Mouse (Mus musculus) thymus, postnatal 14 days (tissue): ENCODE data around the gene Siah1b.
A peak's percentile ranks its signal among the peaks of the same experiment; 100 is the strongest.

Experiments used
- DNase-seq: peaks from one replicate; pipeline ENCODE4 v3.0.0; 2021

Gene Siah1b

GRCm38 (mm10) chrX:164076040-164076775 is at the start of gene Siah1b:
Gene Siah1b (minus strand): TSS chrX:164076493.
- peak; percentile 92 for DNase-seq

GRCm38 (mm10) chrX:164123942-164124341 is 47.6 kb upstream of the Siah1b start:
- DNase-seq = no peak

GRCm38 (mm10) chrX:164113744-164114143 is 37.5 kb upstream of the Siah1b start:
- DNase-seq = no peak

GRCm38 (mm10) chrX:164111146-164111545 is 34.9 kb upstream of the Siah1b start:
- no peak for DNase-seq

GRCm38 (mm10) chrX:164102656-164103055 is 26.4 kb upstream of the Siah1b start:
- peak; percentile 10 for DNase-seq

- no peak for DNase-seq
Measured at GRCm38 (mm10) chrX:164102198-164102597, 25.9 kb upstream of the Siah1b start.

GRCm38 (mm10) chrX:164101483-164101882 is 25.2 kb upstream of the Siah1b start:
- DNase-seq = no peak

GRCm38 (mm10) chrX:164095838-164096237 is 19.5 kb upstream of the Siah1b start:
- no peak for DNase-seq

GRCm38 (mm10) chrX:164093435-164093834 is 17.1 kb upstream of the Siah1b start:
- no peak for DNase-seq

- DNase-seq = no peak
Measured at GRCm38 (mm10) chrX:164092300-164093169, 16.2 kb upstream of the Siah1b start.

- DNase-seq = no peak
Measured at GRCm38 (mm10) chrX:164089916-164090315, 13.6 kb upstream of the Siah1b start.

GRCm38 (mm10) chrX:164088582-164088981 is 12.3 kb upstream of the Siah1b start, which contains the start of gene Cltrn:
Gene Cltrn (plus strand): TSS chrX:164088830.
- no peak for DNase-seq

- no peak for DNase-seq
Measured at GRCm38 (mm10) chrX:164082030-164082429, 5.7 kb upstream of the Siah1b start.

GRCm38 (mm10) chrX:164068968-164069367 is 7.3 kb downstream of the Siah1b start:
- no peak for DNase-seq

- DNase-seq = peak; percentile 56
Measured at GRCm38 (mm10) chrX:164066185-164066584, 10.1 kb downstream of the Siah1b start.

- no peak for DNase-seq
Measured at GRCm38 (mm10) chrX:164059070-164059469, 17.2 kb downstream of the Siah1b start.

GRCm38 (mm10) chrX:164058523-164058922 is 17.8 kb downstream of the Siah1b start:
- no peak for DNase-seq

GRCm38 (mm10) chrX:164055726-164056125 is 20.6 kb downstream of the Siah1b start:
- no peak for DNase-seq

GRCm38 (mm10) chrX:164046736-164047135 is 29.6 kb downstream of the Siah1b start:
- no peak for DNase-seq

- DNase-seq = no peak
Measured at GRCm38 (mm10) chrX:164042069-164042468, 34.2 kb downstream of the Siah1b start.

- no peak for DNase-seq
Measured at GRCm38 (mm10) chrX:164038882-164039281, 37.4 kb downstream of the Siah1b start.

- no peak for DNase-seq
Measured at GRCm38 (mm10) chrX:164035931-164036330, 40.4 kb downstream of the Siah1b start.

- no peak for DNase-seq
Measured at GRCm38 (mm10) chrX:164035401-164035800, 40.9 kb downstream of the Siah1b start.

GRCm38 (mm10) chrX:164032526-164032925 is 43.8 kb downstream of the Siah1b start:
- no peak for DNase-seq
